Mouse (Mus musculus) MEL (cell line): ENCODE measurements around the gene Sucla2. TPM values are rescaled to one million over a fixed set of nuclear protein-coding genes. Genes with fewer than 3 reads are reported as not detected.
A peak's percentile ranks its signal among the peaks of the same experiment; 100 is the strongest.

Experiments used
- DNase-seq: peaks from one replicate; pipeline ENCODE4 v3.0.0; 2011; ENCODE audit warnings: low read depth, low spot score
- H3K27ac ChIP-seq: 2 replicates; pipeline ENCODE4 v1.5.1; 2012; ENCODE audit warnings: low read depth, mild to moderate bottlenecking, control low read depth, low read length, moderate library complexity; ENCODE audit not compliant: control insufficient read depth
- H3K27me3 ChIP-seq, 2 experiments: fragments of 150-350 bp in 1 of 2; sonication (generic) in 1 of 2; 2 replicates each; pipeline ENCODE4 v1.6.1; 2012; ENCODE audit warnings: low read length in 2 of 2, mild to moderate bottlenecking in 2 of 2, improper control_type of control experiment in 1 of 2, moderate library complexity in 1 of 2; ENCODE audit not compliant: insufficient read depth in 2 of 2, control insufficient read depth in 1 of 2
- H3K36me3 ChIP-seq, 2 experiments: 2 replicates each; pipeline ENCODE4 v1.6.1; 2012 to 2014; ENCODE audit warnings: low read length in 2 of 2, improper control_type of control experiment in 1 of 2, inconsistent platforms in 1 of 2, mild to moderate bottlenecking in 1 of 2; ENCODE audit not compliant: insufficient read depth in 2 of 2, control insufficient read depth in 1 of 2
- H3K4me1 ChIP-seq, 2 experiments: fragments of 150-350 bp in 1 of 2; sonication (generic) in 1 of 2; 2 replicates each; pipeline ENCODE4 v1.6.1; 2012; ENCODE audit warnings: low read length in 2 of 2, improper control_type of control experiment in 1 of 2, mild to moderate bottlenecking in 1 of 2; ENCODE audit not compliant: insufficient read depth in 2 of 2, control insufficient read depth in 1 of 2
- H3K4me3 ChIP-seq, 2 experiments: fragments of 150-350 bp in 1 of 2; sonication (generic) in 1 of 2; 2 replicates each; pipeline ENCODE4 v1.5.1; 2012; ENCODE audit warnings: low read depth in 2 of 2, low read length in 2 of 2, mild to moderate bottlenecking in 2 of 2, moderate library complexity in 2 of 2, control low read depth in 1 of 2, improper control_type of control experiment in 1 of 2; ENCODE audit not compliant: control insufficient read depth in 1 of 2, insufficient read depth in 1 of 2
- H3K79me2 ChIP-seq: 2 replicates; pipeline ENCODE4 v1.6.1; 2012; ENCODE audit warnings: mild to moderate bottlenecking, low read length, moderate library complexity; ENCODE audit not compliant: control insufficient read depth, poor library complexity, insufficient read depth
- H3K9ac ChIP-seq: 2 replicates; pipeline ENCODE4 v1.6.1; 2012; ENCODE audit warnings: low read depth, mild to moderate bottlenecking, control low read depth, low read length, moderate library complexity; ENCODE audit not compliant: control insufficient read depth, poor library complexity, severe bottlenecking
- H3K9me3 ChIP-seq: fragments of 150-350 bp; sonication (generic); replicated peaks from 2 replicates; pipeline ENCODE4 v1.6.1; 2012; ENCODE audit warnings: mild to moderate bottlenecking, low read length, improper control_type of control experiment, moderate library complexity; ENCODE audit not compliant: insufficient read depth
- BHLHE40 ChIP-seq: IDR thresholded peaks from 2 replicates; pipeline ENCODE4 v1.6.1; 2012; ENCODE audit warnings: low read depth, mild to moderate bottlenecking, inconsistent platforms, low read length, improper control_type of control experiment, borderline replicate concordance
- CHD1 ChIP-seq: IDR thresholded peaks from 2 replicates; pipeline ENCODE4 v1.6.1; 2012; ENCODE audit warnings: low read depth, mild to moderate bottlenecking, inconsistent platforms, low read length, improper control_type of control experiment
- CHD2 ChIP-seq: IDR thresholded peaks from 2 replicates; pipeline ENCODE4 v1.6.1; 2011; ENCODE audit warnings: low read length, improper control_type of control experiment
- CTCF ChIP-seq, 3 experiments: IDR thresholded peaks in 2 of 3; conservative IDR thresholded peaks in 1 of 3; 2 replicates each; pipeline ENCODE4 v1.5.1; 2011 to 2012; ENCODE audit warnings: low read length in 3 of 3, low read depth in 2 of 3, mild to moderate bottlenecking in 2 of 3, improper control_type of control experiment in 1 of 3, inconsistent platforms in 1 of 3, mixed read lengths in 1 of 3, moderate library complexity in 1 of 3; ENCODE audit not compliant: control insufficient read depth in 1 of 3, insufficient read depth in 1 of 3, poor library complexity in 1 of 3, severe bottlenecking in 1 of 3
- E2F4 ChIP-seq: IDR thresholded peaks from 2 replicates; pipeline ENCODE4 v1.6.1; 2011; ENCODE audit warnings: low read depth, low read length, improper control_type of control experiment, borderline replicate concordance
- ELF1 ChIP-seq: IDR thresholded peaks from 2 replicates; pipeline ENCODE4 v1.6.1; 2014; ENCODE audit warnings: low read depth, mild to moderate bottlenecking, inconsistent platforms, low read length, improper control_type of control experiment, moderate library complexity
- EP300 ChIP-seq, 2 experiments: IDR thresholded peaks; 2 replicates each; pipeline ENCODE4 v1.6.1; 2011; ENCODE audit warnings: improper control_type of control experiment in 2 of 2, low read length in 2 of 2, low read depth in 1 of 2, mild to moderate bottlenecking in 1 of 2
- ETS1 ChIP-seq: IDR thresholded peaks from 2 replicates; pipeline ENCODE4 v1.6.1; 2012; ENCODE audit warnings: low read depth, mild to moderate bottlenecking, inconsistent platforms, low read length, improper control_type of control experiment, moderate library complexity
- GABPA ChIP-seq: IDR thresholded peaks from 2 replicates; pipeline ENCODE4 v1.6.1; 2012; ENCODE audit warnings: low read depth, mild to moderate bottlenecking, inconsistent platforms, low read length, improper control_type of control experiment, moderate library complexity
- GATA1 ChIP-seq: IDR thresholded peaks from 2 replicates; pipeline ENCODE4 v1.6.1; 2011; ENCODE audit warnings: low read depth, low read length, improper control_type of control experiment
- HCFC1 ChIP-seq: IDR thresholded peaks from 2 replicates; pipeline ENCODE4 v1.6.1; 2012; ENCODE audit warnings: low read depth, mild to moderate bottlenecking, inconsistent platforms, low read length, improper control_type of control experiment, moderate library complexity
- JUND ChIP-seq: IDR thresholded peaks from 2 replicates; pipeline ENCODE4 v1.6.1; 2011; ENCODE audit warnings: low read depth, mild to moderate bottlenecking, improper control_type of control experiment, low read length
- KAT2A ChIP-seq: conservative IDR thresholded peaks from 2 replicates; pipeline ENCODE4 v1.6.1; 2012; ENCODE audit warnings: low read depth, low read length, improper control_type of control experiment, inconsistent platforms
- MAFK ChIP-seq: IDR thresholded peaks from 2 replicates; pipeline ENCODE4 v1.6.1; 2011; ENCODE audit warnings: low read depth, mild to moderate bottlenecking, low read length, improper control_type of control experiment, borderline replicate concordance
- MAX ChIP-seq: IDR thresholded peaks from 2 replicates; pipeline ENCODE4 v1.6.1; 2011; ENCODE audit warnings: low read length, improper control_type of control experiment
- MAZ ChIP-seq: IDR thresholded peaks from 2 replicates; pipeline ENCODE4 v1.6.1; 2012; ENCODE audit warnings: low read depth, mild to moderate bottlenecking, inconsistent platforms, low read length, improper control_type of control experiment
- MEF2A ChIP-seq: IDR thresholded peaks from 2 replicates; pipeline ENCODE4 v1.6.1; 2014; ENCODE audit warnings: low read depth, mild to moderate bottlenecking, inconsistent platforms, low read length, improper control_type of control experiment; ENCODE audit not compliant: poor library complexity, insufficient replicate concordance, severe bottlenecking; ENCODE audit errors: extremely low read depth
- MXI1 ChIP-seq: IDR thresholded peaks from 2 replicates; pipeline ENCODE4 v1.6.1; 2011; ENCODE audit warnings: mild to moderate bottlenecking, low read depth, low read length, improper control_type of control experiment
- MYC ChIP-seq: IDR thresholded peaks from 2 replicates; pipeline ENCODE4 v1.6.1; 2011; ENCODE audit warnings: low read depth, mild to moderate bottlenecking, low read length, improper control_type of control experiment, moderate library complexity
- NRF1 ChIP-seq: IDR thresholded peaks from 2 replicates; pipeline ENCODE4 v1.6.1; 2014; ENCODE audit warnings: low read depth, mild to moderate bottlenecking, inconsistent platforms, low read length, improper control_type of control experiment, moderate library complexity; ENCODE audit not compliant: poor library complexity, insufficient read depth, severe bottlenecking
- POLR2A ChIP-seq, 2 experiments: IDR thresholded peaks; 2 replicates each; pipeline ENCODE4 v1.6.1; 2011 to 2012; ENCODE audit warnings: low read length in 2 of 2, mild to moderate bottlenecking in 2 of 2, control low read depth in 1 of 2, improper control_type of control experiment in 1 of 2, low read depth in 1 of 2, moderate library complexity in 1 of 2; ENCODE audit not compliant: control insufficient read depth in 1 of 2, insufficient read depth in 1 of 2, poor library complexity in 1 of 2
- POLR2AphosphoS2 ChIP-seq: IDR thresholded peaks from 2 replicates; pipeline ENCODE4 v1.6.1; 2011; ENCODE audit warnings: low read length, improper control_type of control experiment
- POLR2AphosphoS5 ChIP-seq: IDR thresholded peaks from 2 replicates; pipeline ENCODE4 v1.6.1; 2012; ENCODE audit warnings: low read depth, borderline replicate concordance, mild to moderate bottlenecking, inconsistent platforms, low read length, moderate library complexity, mixed read lengths
- RAD21 ChIP-seq: IDR thresholded peaks from 2 replicates; pipeline ENCODE4 v1.6.1; 2011; ENCODE audit warnings: mild to moderate bottlenecking, low read depth, low read length, improper control_type of control experiment
- RCOR1 ChIP-seq: IDR thresholded peaks from 2 replicates; pipeline ENCODE4 v1.6.1; 2012; ENCODE audit warnings: low read depth, mild to moderate bottlenecking, inconsistent platforms, low read length, improper control_type of control experiment
- TAL1 ChIP-seq: IDR thresholded peaks from 2 replicates; pipeline ENCODE4 v1.6.1; 2012; ENCODE audit warnings: mild to moderate bottlenecking, inconsistent platforms, low read length, moderate library complexity, mixed read lengths
- TBP ChIP-seq: IDR thresholded peaks from 2 replicates; pipeline ENCODE4 v1.8.0; 2011; ENCODE audit warnings: low read depth, low read length, improper control_type of control experiment
- TCF12 ChIP-seq: IDR thresholded peaks from 2 replicates; pipeline ENCODE4 v1.6.1; 2014; ENCODE audit warnings: low read depth, mild to moderate bottlenecking, inconsistent platforms, low read length, improper control_type of control experiment, moderate library complexity
- USF2 ChIP-seq, 2 experiments: IDR thresholded peaks; 2 replicates each; pipeline ENCODE4 v1.6.1; 2011 to 2012; ENCODE audit warnings: improper control_type of control experiment in 2 of 2, low read length in 2 of 2, borderline replicate concordance in 1 of 2, inconsistent platforms in 1 of 2, low read depth in 1 of 2, mild to moderate bottlenecking in 1 of 2; ENCODE audit not compliant: insufficient read depth in 1 of 2
- ZC3H11A ChIP-seq: IDR thresholded peaks from 2 replicates; pipeline ENCODE4 v1.6.1; 2012; ENCODE audit warnings: low read depth, mild to moderate bottlenecking, inconsistent platforms, low read length, improper control_type of control experiment
- ZMIZ1 ChIP-seq: IDR thresholded peaks from 2 replicates; pipeline ENCODE4 v1.6.1; 2012; ENCODE audit warnings: low read depth, mild to moderate bottlenecking, inconsistent platforms, low read length, improper control_type of control experiment, moderate library complexity
- ZNF384 ChIP-seq: IDR thresholded peaks from 2 replicates; pipeline ENCODE4 v1.6.1; 2012; ENCODE audit warnings: low read depth, mild to moderate bottlenecking, inconsistent platforms, low read length, improper control_type of control experiment
- polyA plus RNA-seq, 2 experiments: library from polyadenylated mRNA; stranded (reverse) in 1 of 2; unstranded in 1 of 2; fragments of >175 nt in 1 of 2; fragments of >200 nt in 1 of 2; gene quantifications; 2 replicates each; pipeline versions ENCODE4 v1.2.1 to v1.2.4; 2012; ENCODE audit warnings: low replicate concordance in 2 of 2, low read depth in 1 of 2; ENCODE audit not compliant: insufficient read length in 2 of 2, insufficient read depth in 1 of 2, missing spikeins in 1 of 2
- total RNA-seq: library from RNA; depleted of rRNA; stranded (reverse); fragments of 300-350 nt; gene quantifications from 2 replicates; pipeline ENCODE4 v1.2.3, GENCODE M21; 2012

The Sucla2 gene
- total and polyA plus RNA-seq, 3 experiments, result 59.4 to 65.5 (median 61.6) TPM

GRCm38 (mm10) chr14:73507702-73508376 is 17.3 kb upstream of the Sucla2 start (continued):
- TF ChIP-seq MAZ (no peak), E2F4 (no peak), POLR2AphosphoS2 (no peak)

- Histone ChIP-seq H3K9me3 (no peaks in the 10 kb centered on the region), H3K27ac (peak overlapping the region; percentile 75), H3K36me3 (peaks cover 1 to 24% of the 10 kb centered on the region in 2 experiments; a peak in 2 of 4 replicates), H3K27me3 (no peaks in the 10 kb centered on the region), H3K79me2 (peaks cover 22% of the 10 kb centered on the region), H3K9ac (peak overlapping the region; percentile 41), H3K4me3 (peak overlapping the region; percentile 40 to 52), H3K4me1 (peaks cover 5 to 33% of the 10 kb centered on the region in 2 experiments; a peak in 3 of 4 replicates)
- DNase-seq, result peak; percentile 81
- TF ChIP-seq MEF2A, result no peak
- TF ChIP-seq MAX, result no peak; the same call in 1 of the 2 replicates
- no peak for TF ChIP-seq ZC3H11A
- no peak for TF ChIP-seq POLR2AphosphoS2
- TF ChIP-seq E2F4, result no peak
- no peak for TF ChIP-seq MYC
- no peak; the same call in 1 of the 2 replicates for TF ChIP-seq RAD21
- TF ChIP-seq JUND, result no peak
- TF ChIP-seq KAT2A, result peak; percentile 24; the same call in 1 of the 2 replicates
- no peak for TF ChIP-seq POLR2AphosphoS5
- TF ChIP-seq CHD1, result no peak
- no peak for TF ChIP-seq USF2 (IDR thresholded peaks at IDR 0.05; ENCODE audit: borderline replicate concordance in 1 of 2, insufficient read depth in 1 of 2, low read depth in 1 of 2, low read length in 2 of 2)
- TF ChIP-seq ETS1, result peak; percentile 71
- TF ChIP-seq NRF1, result no peak
- no peak for TF ChIP-seq MAZ
- TF ChIP-seq ZNF384, result peak; percentile 47; the same call in 1 of the 2 replicates
- TF ChIP-seq HCFC1, result no peak
- peak; percentile 40; the same call in 1 of the 2 replicates for TF ChIP-seq MXI1
- TF ChIP-seq ELF1, result no peak
- TF ChIP-seq TBP, result peak; percentile 7
- TF ChIP-seq CTCF (IDR thresholded peaks at IDR 0.05 in 2 of 3, conservative IDR thresholded peaks at IDR 0.05 in 1 of 3; ENCODE audit: control insufficient read depth in 1 of 3, insufficient read depth in 1 of 3, low read depth in 2 of 3, low read length in 3 of 3, poor library complexity in 1 of 3, severe bottlenecking in 1 of 3), result no peak
- TF ChIP-seq TCF12, result no peak
- TF ChIP-seq BHLHE40, result no peak
- TF ChIP-seq GABPA, result no peak
- TF ChIP-seq TAL1, result no peak
- TF ChIP-seq ZMIZ1, result no peak
- 0 out of 2 replicates have a peak, but pooled peaks have one; percentile 10 for TF ChIP-seq RCOR1
- TF ChIP-seq GATA1, result peak; percentile 73
- TF ChIP-seq MAFK, result no peak
- peak; percentile 53 to 68 for TF ChIP-seq EP300 (IDR thresholded peaks at IDR 0.05; ENCODE audit: low read depth in 1 of 2, low read length in 2 of 2)
- no peak for TF ChIP-seq POLR2A (IDR thresholded peaks at IDR 0.05; ENCODE audit: control insufficient read depth in 1 of 2, insufficient read depth in 1 of 2, low read depth in 1 of 2, low read length in 2 of 2, poor library complexity in 1 of 2)
- TF ChIP-seq CHD2, result no peak
Measured at GRCm38 (mm10) chr14:73508630-73509395, 16.3 kb upstream of the Sucla2 start.
